In genomic region chr16:35938211-35939151, GRCm38 (mm10) we compare ENCODE assay signal across 8 mouse cellular contexts. TPM values are rescaled to one million over a fixed set of nuclear protein-coding genes. Genes with fewer than 3 reads are reported as not detected.
DNase-seq lines count a peak whose midpoint lies in the region; ATAC-seq and TF ChIP-seq lines count a peak whose summit lies in the region.

Parp9 (plus strand) TSS chr16:35938470.
Dtx3l (minus strand) TSS chr16:35939151.

- H3K9me3 ChIP-seq in embryonic facial prominence, embryonic 10.5 days, result no peaks in the 10 kb centered on the region
- no peaks in the 10 kb centered on the region for H3K9me3 ChIP-seq in limb, embryonic 14.5 days (ENCODE audit: control insufficient read depth, low read length)
- no peaks in the 10 kb centered on the region for H3K9me3 ChIP-seq in midbrain, embryonic 15.5 days

- H3K4me2 ChIP-seq in limb, embryonic 14.5 days (replicated peaks; ENCODE audit: low read depth, low read length, severe bottlenecking), result peak within 1 kb of the TSS; percentile 78
- H3K4me2 ChIP-seq in midbrain, embryonic 15.5 days, result peak within 1 kb of the TSS; percentile 83

- H3K4me3 ChIP-seq in embryonic facial prominence, embryonic 10.5 days, result peak within 1 kb of the TSS; percentile 66
- H3K4me3 ChIP-seq in limb, embryonic 14.5 days (replicated peaks; ENCODE audit: low read length), result peak within 1 kb of the TSS; percentile 54
- peak within 1 kb of the TSS; percentile 44 for H3K4me3 ChIP-seq in midbrain, embryonic 15.5 days

- WGBS in embryonic facial prominence, embryonic 10.5 days, result 1% methylated on average over 52 of the region's 52 CpGs
- WGBS in limb, embryonic 14.5 days, result 2% methylated on average over 52 of the region's 52 CpGs
- 2% methylated on average over 52 of the region's 52 CpGs for WGBS in midbrain, embryonic 15.5 days

- peaks cover 30% of the 10 kb centered on the region for H3K27me3 ChIP-seq in embryonic facial prominence, embryonic 10.5 days (replicated peaks; ENCODE audit: low read depth, poor library complexity, severe bottlenecking)
- no peaks in the 10 kb centered on the region for H3K27me3 ChIP-seq in limb, embryonic 14.5 days (ENCODE audit: control insufficient read depth, insufficient read depth, low read length)
- H3K27me3 ChIP-seq in midbrain, embryonic 15.5 days (replicated peaks), result peaks cover 13% of the 10 kb centered on the region

- DNase-seq in urinary bladder, adult 18-20 months (ENCODE audit: low spot score in 2 of 2), result peak; percentile 58 to 64
- DNase-seq in urinary bladder, postnatal 10 days (ENCODE audit: low spot score), result no peak
- DNase-seq in embryonic facial prominence, embryonic 10.5 days (ENCODE audit: low spot score), result peak; percentile 67
- DNase-seq in heart, adult 11 months, result peak; percentile 98
- DNase-seq in kidney, adult 11 months, result peak; percentile 57
- peak; percentile 37 for DNase-seq in limb, embryonic 14.5 days (ENCODE audit: low spot score)
- DNase-seq in spleen, adult 18-20 months, result peak; percentile 63 to 68

- no peaks in the 10 kb centered on the region for H3K36me3 ChIP-seq in embryonic facial prominence, embryonic 10.5 days (replicated peaks)
- no peaks in the 10 kb centered on the region for H3K36me3 ChIP-seq in limb, embryonic 14.5 days (ENCODE audit: control insufficient read depth, insufficient read depth, low read length)
- no peaks in the 10 kb centered on the region for H3K36me3 ChIP-seq in midbrain, embryonic 15.5 days (replicated peaks)

- TF ChIP-seq POLR2A in limb, embryonic 14.5 days (IDR thresholded peaks at IDR 0.05; ENCODE audit: borderline replicate concordance, extremely low read depth, insufficient read depth, insufficient read length), result 0 out of 2 replicates have a peak, but pooled peaks have one; percentile 25

- peaks cover 10% of the 10 kb centered on the region for H3K4me1 ChIP-seq in embryonic facial prominence, embryonic 10.5 days
- peaks cover 6% of the 10 kb centered on the region; the same call in 1 of the 2 replicates for H3K4me1 ChIP-seq in limb, embryonic 14.5 days (ENCODE audit: control insufficient read depth, insufficient read depth, low read length)
- H3K4me1 ChIP-seq in midbrain, embryonic 15.5 days, result peaks cover 15% of the 10 kb centered on the region

- ATAC-seq in limb, embryonic 14.5 days (ENCODE audit: low FRiP score, low read depth), result peak; percentile 78
- ATAC-seq in midbrain, embryonic 15.5 days (replicated peaks), result no peak

- H3K9ac ChIP-seq in limb, embryonic 14.5 days (ENCODE audit: low read depth, low read length, severe bottlenecking), result peak within 1 kb of the TSS; percentile 74
- peak within 1 kb of the TSS; percentile 37 for H3K9ac ChIP-seq in midbrain, embryonic 15.5 days

- H3K27ac ChIP-seq in embryonic facial prominence, embryonic 10.5 days (replicated peaks), result peak within 1 kb of the TSS; percentile 77
- H3K27ac ChIP-seq in limb, embryonic 14.5 days (replicated peaks; ENCODE audit: low read depth, low read length), result no peak within 1 kb of the TSS
- no peak within 1 kb of the TSS for H3K27ac ChIP-seq in midbrain, embryonic 15.5 days

RNA-seq across cellular contexts. Expression of gene Parp9, which starts in this region (rescaled TPM):
- 2.1 and 2.5 TPM in 2 replicates for polyA plus RNA-seq in embryonic facial prominence, embryonic 10.5 days (2016; fragmentation: Nextera tagmentation; extraction: Ambion mirVana)
- 3.5 and 4.1 TPM in 2 replicates for polyA plus RNA-seq in limb, embryonic 14.5 days (2012; rRNA removed)
- 4.3 and 5.3 TPM in 2 replicates for polyA plus RNA-seq in limb, embryonic 14.5 days (2014; fragmentation: Nextera tagmentation; extraction: Ambion mirVana)
- 1.8 and 2.6 TPM in 2 replicates for polyA plus RNA-seq in midbrain, embryonic 15.5 days (2015; fragmentation: Nextera tagmentation; extraction: Ambion mirVana)

RNA-seq across cellular contexts. Expression of gene Dtx3l, which starts in this region (rescaled TPM):
- 2.3 and 2.8 TPM in 2 replicates for polyA plus RNA-seq in embryonic facial prominence, embryonic 10.5 days (2016; fragmentation: Nextera tagmentation; extraction: Ambion mirVana)
- 1.8 and 2.0 TPM in 2 replicates for polyA plus RNA-seq in limb, embryonic 14.5 days (2012; rRNA removed)
- 3.2 and 3.5 TPM in 2 replicates for polyA plus RNA-seq in limb, embryonic 14.5 days (2014; fragmentation: Nextera tagmentation; extraction: Ambion mirVana)
- 1.5 and 1.8 TPM in 2 replicates for polyA plus RNA-seq in midbrain, embryonic 15.5 days (2015; fragmentation: Nextera tagmentation; extraction: Ambion mirVana)
